Mouse (Mus musculus) megakaryocyte, embryonic 14.5 days (primary cell): ENCODE results near the gene Myom1. TPM values are rescaled to one million over a fixed set of nuclear protein-coding genes. Genes with fewer than 3 reads are reported as not detected.

Experiments
- H3K27me3 ChIP-seq: replicated peaks from 2 replicates; pipeline ENCODE3; 2012; ENCODE audit warnings: inconsistent platforms
- H3K36me3 ChIP-seq: replicated peaks from 2 replicates; pipeline ENCODE3; 2012; ENCODE audit warnings: low read length, inconsistent platforms, mixed read lengths
- H3K4me1 ChIP-seq: 2 replicates; pipeline ENCODE4 v1.6.1; 2012; ENCODE audit warnings: inconsistent platforms
- H3K4me3 ChIP-seq: replicated peaks from 2 replicates; pipeline ENCODE3; 2012; ENCODE audit warnings: moderate library complexity, mild to moderate bottlenecking, inconsistent platforms
- H3K9me3 ChIP-seq: 2 replicates; pipeline ENCODE4 v1.6.1; 2012; ENCODE audit warnings: inconsistent platforms
- FLI1 ChIP-seq: IDR thresholded peaks from 2 replicates; pipeline ENCODE4 v1.6.1; 2012; ENCODE audit warnings: low read length, inconsistent platforms, mixed read lengths
- GATA1 ChIP-seq: IDR thresholded peaks from 3 replicates; pipeline ENCODE4 v1.6.1; 2012; ENCODE audit warnings: mixed read lengths, low read length, inconsistent platforms, borderline replicate concordance
- polyA plus RNA-seq: library from polyadenylated mRNA; stranded (reverse); fragments of >175 nt; gene quantifications from 2 replicates; pipeline ENCODE4 v1.2.3, GENCODE M21; 2012; ENCODE audit warnings: low replicate concordance; ENCODE audit not compliant: insufficient read depth

Gene Myom1
- polyA plus RNA-seq, 1 experiment = 12.3 TPM

DNA sequence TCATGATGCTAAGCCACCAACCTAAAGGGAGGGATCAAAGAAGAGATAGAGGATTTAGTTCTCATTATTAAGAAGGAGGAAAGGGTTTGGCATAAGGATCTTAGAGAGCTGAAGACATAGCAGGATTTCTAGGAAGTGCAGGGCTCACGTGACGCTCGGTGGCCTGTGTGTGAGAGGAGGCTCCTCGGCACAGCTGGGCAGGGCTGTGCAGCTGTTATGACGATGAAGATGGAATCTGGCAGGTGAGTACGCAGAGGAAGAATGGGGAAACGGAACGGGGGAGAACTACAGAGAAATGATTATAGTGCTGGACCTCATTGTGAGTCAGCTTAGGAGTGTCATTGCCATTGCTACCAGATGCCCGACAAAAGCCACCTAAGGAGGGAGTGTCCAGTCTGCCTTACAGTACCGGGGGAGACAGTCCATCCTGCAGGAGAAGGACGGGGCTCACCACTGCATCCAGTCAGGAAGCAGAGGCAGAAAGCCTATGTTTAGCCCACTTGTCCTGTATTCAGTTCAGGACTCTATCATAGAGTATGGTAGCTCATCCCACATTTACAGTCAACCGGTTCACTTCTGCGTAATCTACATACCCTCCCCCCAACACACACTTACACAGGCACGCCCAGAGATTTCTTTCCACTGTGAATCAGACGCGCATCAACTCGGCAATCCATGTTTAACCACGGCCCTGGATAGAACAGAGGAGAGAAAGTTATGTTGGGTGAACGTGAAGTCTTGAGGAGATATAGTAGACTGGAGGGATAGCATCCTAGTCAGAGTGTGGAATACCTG is 142.1 kb downstream of the Myom1 start:
- Histone ChIP-seq H3K36me3 (no peaks in the 10 kb centered on the region), H3K4me3 (no peak overlapping the region), H3K4me1 (peaks cover 31% of the 10 kb centered on the region), H3K27me3 (peaks cover 13% of the 10 kb centered on the region), H3K9me3 (no peaks in the 10 kb centered on the region)
- no peak for TF ChIP-seq FLI1
- TF ChIP-seq GATA1 = no peak

DNA sequence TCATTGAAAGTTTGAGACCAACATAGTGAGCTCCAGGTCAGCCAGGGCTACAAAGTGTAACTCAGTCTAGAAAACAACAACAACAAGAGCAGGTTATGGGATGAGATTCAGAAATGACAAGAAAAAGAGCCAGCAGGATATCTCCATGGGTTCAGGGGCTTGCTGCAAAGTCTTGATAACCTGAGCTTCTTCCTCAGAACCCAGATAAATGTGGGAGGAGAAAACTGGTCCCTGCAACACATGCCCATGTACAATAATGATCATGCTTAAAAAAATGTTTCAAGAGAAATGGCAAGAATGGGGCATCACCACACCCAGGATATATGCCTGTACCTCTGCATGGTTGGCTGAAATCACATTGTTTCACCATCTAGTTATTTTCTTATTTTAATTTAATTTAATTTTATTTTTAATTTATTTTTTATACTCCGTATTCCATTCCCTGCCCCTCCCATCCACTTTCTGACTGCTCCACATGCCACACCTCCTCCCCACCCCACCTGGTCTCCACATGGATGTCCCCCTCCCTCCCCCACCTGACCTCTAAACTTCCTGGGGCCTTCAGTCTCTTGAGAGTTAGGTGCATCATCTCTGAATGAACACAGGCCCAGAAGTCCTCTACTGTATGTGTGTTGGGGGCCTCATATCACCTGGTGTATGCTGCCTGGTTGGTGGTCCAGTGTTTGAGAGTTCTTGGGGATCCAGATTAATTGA is 143.0 kb downstream of the Myom1 start:
- Histone ChIP-seq H3K9me3 (no peaks in the 10 kb centered on the region), H3K36me3 (no peaks in the 10 kb centered on the region), H3K4me3 (no peak overlapping the region), H3K27me3 (peaks cover 13% of the 10 kb centered on the region), H3K4me1 (peaks cover 31% of the 10 kb centered on the region)
- no peak for TF ChIP-seq GATA1
- no peak for TF ChIP-seq FLI1

DNA sequence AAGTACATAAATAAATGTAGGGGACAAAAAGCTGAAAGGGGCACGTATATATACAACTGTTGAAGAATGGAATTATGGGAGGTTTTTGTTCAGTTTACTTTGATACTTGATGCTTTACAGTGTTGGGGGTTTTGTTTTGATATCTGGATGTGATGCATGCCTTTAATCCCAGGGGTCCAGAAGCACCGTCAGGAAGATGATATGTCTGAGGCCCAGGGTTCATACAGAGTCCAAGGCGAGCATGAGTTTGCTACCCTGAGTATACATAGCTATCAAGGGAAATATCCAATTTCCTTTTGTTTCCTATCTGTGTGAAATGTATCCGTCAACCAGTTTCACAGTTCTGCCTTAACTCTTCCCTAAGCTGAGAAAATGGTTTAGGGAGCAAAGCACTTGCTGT is 150.9 kb downstream of the Myom1 start:
- no peak for TF ChIP-seq FLI1
- TF ChIP-seq GATA1 = no peak
- Histone ChIP-seq H3K36me3 (no peaks in the 10 kb centered on the region), H3K27me3 (no peaks in the 10 kb centered on the region), H3K9me3 (no peaks in the 10 kb centered on the region), H3K4me3 (no peak overlapping the region), H3K4me1 (peaks cover 16% of the 10 kb centered on the region)

DNA sequence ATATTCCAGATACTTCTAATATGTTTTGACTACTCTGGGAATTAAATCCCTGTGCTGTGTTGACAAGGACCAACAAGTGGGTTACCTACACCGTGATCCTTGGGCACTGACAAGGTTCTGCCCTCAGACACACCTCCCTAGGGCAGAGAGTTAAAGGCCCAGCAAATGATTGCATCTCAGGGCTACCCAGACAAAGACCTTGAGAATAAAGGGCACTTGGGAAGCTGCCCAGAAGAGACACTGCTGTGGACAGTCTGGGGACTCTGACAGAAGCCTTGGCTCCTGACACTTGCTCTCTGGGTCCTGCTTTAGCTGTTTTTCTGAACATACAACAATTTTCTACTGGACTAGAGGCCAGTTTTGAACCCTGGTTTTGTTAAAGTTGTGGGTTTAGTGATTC is 152.8 kb downstream of the Myom1 start:
- no peak for TF ChIP-seq GATA1
- TF ChIP-seq FLI1 = no peak
- H3K36me3 ChIP-seq = no peaks in the 10 kb centered on the region
- no peaks in the 10 kb centered on the region for H3K9me3 ChIP-seq
- no peak overlapping the region for H3K4me3 ChIP-seq
- peaks cover 23% of the 10 kb centered on the region for H3K4me1 ChIP-seq
- H3K27me3 ChIP-seq = no peaks in the 10 kb centered on the region

DNA sequence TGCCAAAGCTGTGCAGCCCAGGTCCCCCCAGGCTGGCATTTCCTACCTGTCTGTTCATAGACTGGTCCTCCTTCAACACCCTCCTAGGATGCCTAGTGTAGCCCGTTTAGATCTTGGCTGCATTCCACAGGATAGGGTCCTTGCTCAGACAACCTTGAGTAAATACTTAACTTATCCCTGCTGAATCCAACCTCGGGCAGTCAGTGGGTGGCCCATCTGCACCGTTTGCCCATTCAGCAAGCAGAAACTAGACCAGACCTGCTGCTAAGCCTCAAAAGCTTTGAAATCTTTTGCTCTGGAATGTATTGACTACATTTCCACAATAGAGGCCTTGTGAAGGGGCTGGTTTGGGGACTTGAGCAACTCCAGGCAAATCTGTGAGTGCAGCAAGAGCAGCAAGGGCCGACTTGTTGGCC is 156.7 kb downstream of the Myom1 start:
- Histone ChIP-seq H3K9me3 (no peaks in the 10 kb centered on the region), H3K27me3 (no peaks in the 10 kb centered on the region), H3K4me3 (no peak overlapping the region), H3K4me1 (peaks cover 29% of the 10 kb centered on the region), H3K36me3 (no peaks in the 10 kb centered on the region)
- TF ChIP-seq GATA1 = no peak
- TF ChIP-seq FLI1 = no peak

DNA sequence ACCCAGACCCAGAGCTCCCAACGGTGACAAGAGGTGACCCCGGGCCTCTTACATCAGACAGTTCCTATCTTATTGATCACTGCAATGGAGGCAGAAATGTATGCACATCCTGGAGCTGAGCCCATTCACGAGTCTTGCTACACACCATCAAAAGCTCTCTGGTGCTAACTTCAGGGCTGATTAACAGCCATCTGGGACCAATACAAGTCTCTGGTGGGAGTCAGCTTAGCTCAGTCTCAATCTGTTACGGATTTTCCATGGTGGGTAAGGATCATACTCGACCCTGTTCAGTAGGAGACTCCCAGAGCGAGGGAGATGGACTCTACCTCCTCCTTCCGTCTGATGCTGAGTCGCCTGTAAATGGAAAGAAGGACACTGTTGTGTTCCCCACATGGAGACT is 157.3 kb downstream of the Myom1 start:
- TF ChIP-seq GATA1 = no peak
- no peak for TF ChIP-seq FLI1

DNA sequence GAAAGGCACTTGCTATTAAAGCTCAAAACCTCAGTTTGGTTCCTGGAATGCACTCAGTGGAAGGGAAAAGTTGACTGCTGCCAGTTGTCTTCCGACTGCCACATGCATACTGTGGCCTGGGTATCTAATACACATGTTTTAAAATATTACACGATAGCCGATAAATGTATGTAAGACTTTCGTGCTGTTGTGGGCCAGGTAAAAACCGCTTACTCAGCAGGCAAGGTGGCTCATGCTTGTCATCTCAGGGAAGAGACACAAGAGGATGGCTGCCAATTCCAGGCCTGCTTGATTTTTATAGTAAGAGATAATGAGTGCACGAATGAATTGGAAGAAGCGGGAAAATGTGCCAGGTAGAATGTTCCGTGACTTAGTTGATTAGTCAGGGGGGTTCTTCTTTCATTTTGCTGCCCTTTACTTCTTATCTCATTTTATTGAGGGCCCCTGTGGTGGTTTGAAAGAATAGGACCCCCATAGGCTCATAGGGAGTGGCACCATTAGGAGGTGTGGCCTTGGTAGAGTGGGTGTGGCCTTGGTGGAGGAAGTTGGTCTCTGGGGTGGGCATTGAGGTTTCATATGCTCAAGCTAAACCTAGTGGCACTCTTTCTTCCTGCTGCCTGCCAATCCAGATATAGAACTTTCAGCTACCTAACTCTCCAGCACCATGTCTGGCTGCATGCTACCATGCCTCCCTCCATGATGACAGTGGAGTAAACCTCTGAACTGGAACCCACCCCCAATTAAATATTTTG is 158.0 kb downstream of the Myom1 start:
- Histone ChIP-seq H3K4me1 (peaks cover 38% of the 10 kb centered on the region), H3K9me3 (no peaks in the 10 kb centered on the region), H3K4me3 (no peak overlapping the region), H3K36me3 (no peaks in the 10 kb centered on the region), H3K27me3 (no peaks in the 10 kb centered on the region)
- TF ChIP-seq FLI1 (no peak), GATA1 (no peak)

More for the DNA sequence above, 157.3 kb downstream of the Myom1 start:
- Histone ChIP-seq H3K4me3 (no peak overlapping the region), H3K36me3 (no peaks in the 10 kb centered on the region), H3K27me3 (no peaks in the 10 kb centered on the region), H3K9me3 (no peaks in the 10 kb centered on the region), H3K4me1 (peaks cover 34% of the 10 kb centered on the region)

DNA sequence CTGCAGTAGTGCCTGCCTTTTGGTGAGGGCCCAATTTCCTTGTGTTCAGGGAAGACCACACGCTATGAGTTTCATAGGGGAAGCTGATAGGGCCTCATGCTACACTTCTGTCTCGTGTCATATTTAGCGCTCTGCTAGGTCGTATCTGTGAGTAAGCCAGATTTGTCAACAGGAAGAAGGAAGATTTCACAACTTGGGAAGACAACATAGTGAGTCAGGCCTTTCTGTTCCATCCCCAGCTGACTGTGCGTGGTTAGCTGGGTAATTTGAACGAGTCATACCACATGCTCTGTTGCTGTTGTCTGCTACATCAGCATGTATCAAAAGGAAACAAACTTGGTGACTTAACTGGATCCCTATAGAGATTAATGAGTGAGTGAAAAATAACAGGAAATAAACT is 162.6 kb downstream of the Myom1 start:
- peaks cover 69% of the 10 kb centered on the region for H3K4me1 ChIP-seq
- TF ChIP-seq GATA1 (no peak), FLI1 (no peak)
- H3K27me3 ChIP-seq = no peaks in the 10 kb centered on the region
- no peaks in the 10 kb centered on the region for H3K9me3 ChIP-seq
- H3K4me3 ChIP-seq = peak overlapping the region; percentile 76
- no peaks in the 10 kb centered on the region for H3K36me3 ChIP-seq

DNA sequence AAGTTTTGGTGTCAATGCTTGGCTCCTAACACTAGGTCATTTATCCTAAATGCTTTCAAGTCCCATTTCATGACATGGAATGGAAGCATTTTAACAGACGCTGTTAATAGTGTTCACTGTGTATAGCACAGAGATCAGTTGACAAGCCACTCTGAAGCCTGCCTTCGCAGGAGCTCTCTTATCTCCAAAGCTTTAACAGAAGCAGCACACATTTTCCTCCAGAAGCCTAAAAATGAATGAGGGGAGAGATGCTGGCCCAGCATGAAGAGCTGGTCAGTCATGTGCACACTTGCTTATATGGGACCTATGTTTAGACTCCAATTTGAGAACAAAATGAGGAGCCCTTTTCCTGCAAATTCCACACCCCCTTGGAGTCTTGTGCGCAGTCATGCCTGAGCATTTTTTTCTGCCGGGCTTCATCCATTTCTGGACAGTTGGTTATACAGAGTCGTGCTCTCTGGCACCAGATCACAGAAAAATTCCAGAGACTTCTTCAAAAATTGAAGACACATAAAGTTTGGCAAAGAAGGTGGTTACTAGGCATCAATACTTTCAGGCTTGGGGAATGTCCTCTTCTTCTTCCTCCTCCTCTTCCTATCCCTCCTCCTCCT is 165.9 kb downstream of the Myom1 start:
- Histone ChIP-seq H3K36me3 (no peaks in the 10 kb centered on the region), H3K9me3 (no peaks in the 10 kb centered on the region), H3K27me3 (no peaks in the 10 kb centered on the region), H3K4me3 (no peak overlapping the region), H3K4me1 (peaks cover 71% of the 10 kb centered on the region)
- TF ChIP-seq GATA1 (no peak), FLI1 (no peak)
